Mouse (Mus musculus) urinary bladder, postnatal 10 days (tissue): ENCODE data around the gene Rab3b.

Source experiments
- DNase-seq: peaks from one replicate; pipeline ENCODE4 v3.0.0; 2022; ENCODE audit warnings: low spot score

The Rab3b gene

GRCm38 (mm10) chr4:108950201-108950600 lies 71.3 kb downstream of the Rab3b start:
- DNase-seq = no peak

- no peak for DNase-seq
Measured at GRCm38 (mm10) chr4:108951663-108952062, 72.8 kb downstream of the Rab3b start.

- no peak for DNase-seq
Measured at GRCm38 (mm10) chr4:108959696-108960095, 80.8 kb downstream of the Rab3b start.

GRCm38 (mm10) chr4:108960619-108961460 lies 82.0 kb downstream of the Rab3b start:
- no peak for DNase-seq

GRCm38 (mm10) chr4:108963017-108963416 lies 84.2 kb downstream of the Rab3b start:
- no peak for DNase-seq

GRCm38 (mm10) chr4:108969517-108969916 lies 90.7 kb downstream of the Rab3b start:
- DNase-seq = no peak

GRCm38 (mm10) chr4:108971054-108971453 lies 92.2 kb downstream of the Rab3b start:
- DNase-seq = no peak

GRCm38 (mm10) chr4:108976458-108977071 lies 97.7 kb downstream of the Rab3b start:
- no peak for DNase-seq

- no peak for DNase-seq
Measured at GRCm38 (mm10) chr4:108986833-108987472, 108.1 kb downstream of the Rab3b start.

GRCm38 (mm10) chr4:108987473-108987842 lies 108.6 kb downstream of the Rab3b start:
- DNase-seq = no peak

GRCm38 (mm10) chr4:108989430-108989829 lies 110.6 kb downstream of the Rab3b start:
- DNase-seq = no peak

GRCm38 (mm10) chr4:108990032-108990431 lies 111.2 kb downstream of the Rab3b start:
- DNase-seq = no peak

GRCm38 (mm10) chr4:108990571-108990970 lies 111.7 kb downstream of the Rab3b start:
- DNase-seq = no peak

GRCm38 (mm10) chr4:108991811-108992210 lies 112.9 kb downstream of the Rab3b start:
- no peak for DNase-seq
